Mouse (Mus musculus) lung, embryonic 14.5 days (tissue): ENCODE results near the gene Iqck. TPM values are rescaled to one million over a fixed set of nuclear protein-coding genes. Genes with fewer than 3 reads are reported as not detected.
A peak's percentile ranks its signal among the peaks of the same experiment; 100 is the strongest.

ENCODE experiments used
- ATAC-seq: fragments of 200-750 bp; cut with Nextera tagmentation; 2 replicates; pipeline ENCODE4 v1.8.0; 2017; ENCODE audit warnings: mild to moderate bottlenecking, moderate TSS enrichment, moderate library complexity; ENCODE audit not compliant: insufficient read depth
- DNase-seq: peaks from one replicate; pipeline ENCODE4 v3.0.0-alpha.2; 2015
- H3K27ac ChIP-seq: fragments of 300-500 bp; sonication (generic); 2 replicates; pipeline ENCODE4 v1.5.1; 2014; ENCODE audit warnings: low read depth, mild to moderate bottlenecking, moderate library complexity
- H3K27me3 ChIP-seq: fragments of 300-500 bp; sonication (generic); 2 replicates; pipeline ENCODE4 v1.6.1; 2014; ENCODE audit warnings: low read length, control low read depth; ENCODE audit not compliant: insufficient read depth
- H3K36me3 ChIP-seq: fragments of 300-500 bp; sonication (generic); 2 replicates; pipeline ENCODE4 v1.6.1; 2014; ENCODE audit warnings: control low read depth; ENCODE audit not compliant: insufficient read depth
- H3K4me1 ChIP-seq: fragments of 300-500 bp; sonication (generic); 2 replicates; pipeline ENCODE4 v1.6.1; 2014; ENCODE audit warnings: antibody characterized with exemption, control low read depth; ENCODE audit not compliant: insufficient read depth
- H3K4me2 ChIP-seq: fragments of 300-500 bp; sonication (generic); 2 replicates; pipeline ENCODE4 v1.6.1; 2014; ENCODE audit warnings: mild to moderate bottlenecking
- H3K4me3 ChIP-seq: fragments of 300-500 bp; sonication (generic); 2 replicates; pipeline ENCODE4 v1.5.1; 2014; ENCODE audit warnings: low read depth, low read length
- H3K9ac ChIP-seq: fragments of 300-500 bp; sonication (generic); 2 replicates; pipeline ENCODE4 v1.6.1; 2014
- H3K9me3 ChIP-seq: fragments of 300-500 bp; sonication (generic); 2 replicates; pipeline ENCODE4 v1.6.1; 2016; ENCODE audit warnings: low read depth, low read length, control low read depth
- CTCF ChIP-seq: IDR thresholded peaks from 2 replicates; pipeline ENCODE4 v1.5.1; 2016; ENCODE audit warnings: antibody characterized with exemption, low read depth
- WGBS: fragments of 180-500 bp; shearing (Covaris S2); extraction: QIAGEN DNeasy Blood & Tissue Kit; methylation state at CpG from one replicate; pipeline ENCODE4 v1.1.7; 2014; 5-methylcytosine and 5-hydroxymethylcytosine counted together
- polyA plus RNA-seq: library from polyadenylated mRNA; unstranded; fragments of >200 nt; fragmentation: Nextera tagmentation; extraction: Ambion mirVana; gene quantifications from 2 replicates; pipeline ENCODE4 v1.2.1, GENCODE M21; 2014

Iqck gene
- polyA plus RNA-seq, 1 experiment from 2014 or later, result 3.2 TPM

DNA sequence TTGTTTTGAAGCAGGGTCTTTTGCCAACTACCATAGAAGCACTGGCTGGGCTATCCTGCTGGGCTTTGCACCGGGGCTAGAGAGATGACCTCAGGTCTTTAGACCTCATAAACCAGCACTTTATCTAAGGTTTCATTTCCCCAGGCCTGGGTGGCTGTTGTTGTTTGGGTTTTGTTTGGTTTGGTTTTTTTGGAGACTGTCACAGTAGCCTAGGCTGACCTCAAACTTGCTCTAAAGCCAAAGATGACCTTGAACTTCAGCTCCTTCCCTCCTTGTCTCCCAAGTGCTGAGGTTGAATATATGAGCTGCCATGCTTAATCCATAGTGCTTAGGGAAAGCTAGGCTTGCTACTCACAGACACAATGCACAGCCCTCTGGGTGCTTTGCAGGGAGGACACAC lies 35.9 kb upstream of the Iqck start:
- ATAC-seq (no peak), DNase-seq (no peak)
- Histone ChIP-seq H3K27me3 (no peaks in the 10 kb centered on the region), H3K4me1 (no peaks in the 10 kb centered on the region), H3K27ac (no peak overlapping the region), H3K4me3 (no peak overlapping the region), H3K36me3 (peaks cover 29% of the 10 kb centered on the region; the same call in 1 of the 2 replicates), H3K9ac (no peak overlapping the region), H3K4me2 (no peak overlapping the region), H3K9me3 (no peaks in the 10 kb centered on the region)
- no peak for TF ChIP-seq CTCF
- 88% methylated on average over 1 of the region's 1 CpGs for WGBS

DNA sequence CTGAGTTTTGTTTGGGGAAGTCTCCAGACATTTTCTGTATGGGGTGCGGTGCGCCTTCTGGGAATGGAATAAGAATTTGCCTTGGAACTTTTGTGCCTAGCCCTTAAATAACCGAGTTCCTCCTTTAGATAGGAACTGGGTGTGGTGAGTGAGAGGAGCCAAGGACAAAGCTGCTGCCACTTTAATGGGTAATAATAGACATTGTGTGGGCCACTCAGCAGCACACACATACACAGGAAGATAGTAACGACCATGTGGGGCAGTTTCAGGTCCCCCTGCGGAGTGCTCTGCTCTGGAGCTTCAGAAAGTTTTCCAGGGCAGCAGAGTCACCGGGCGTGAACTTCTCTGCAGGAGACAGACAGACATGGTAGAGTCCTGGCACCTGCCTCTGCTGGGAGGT lies 34.2 kb upstream of the Iqck start:
- H3K9me3 ChIP-seq, result no peaks in the 10 kb centered on the region

DNA sequence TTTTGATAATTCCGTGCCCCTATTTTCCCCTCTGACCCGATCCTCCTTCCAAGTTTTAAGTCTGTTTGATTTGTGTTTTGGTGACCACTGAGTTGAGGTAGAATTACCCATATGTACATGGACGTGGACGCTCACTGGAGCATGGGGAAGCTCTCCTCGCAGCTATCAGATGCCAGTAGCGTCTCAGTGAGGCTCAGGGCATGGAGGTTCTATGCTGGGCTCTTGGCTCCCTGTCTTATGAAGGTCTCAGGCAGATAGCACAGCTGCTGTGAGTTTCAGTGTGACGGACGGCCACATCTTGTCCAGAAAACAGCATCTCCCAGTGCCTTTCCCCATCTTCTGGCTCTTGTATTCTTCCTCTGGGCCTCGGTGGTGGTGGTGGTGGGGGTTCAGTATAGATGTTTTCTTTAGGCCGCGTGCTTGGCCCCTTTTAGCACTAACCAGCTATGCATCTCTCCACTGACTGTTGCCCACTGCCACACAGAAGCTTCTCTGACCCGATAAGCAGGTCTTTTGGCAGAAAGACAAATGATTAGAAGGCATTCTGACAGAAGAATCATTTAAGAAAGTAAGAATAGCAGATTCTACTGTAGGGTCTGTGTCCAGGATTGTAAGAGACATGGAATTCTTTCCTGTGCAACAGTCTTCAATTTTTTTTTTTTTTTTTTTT lies 33.5 kb upstream of the Iqck start:
- WGBS, result 86% methylated on average over 12 of the region's 12 CpGs
- no peaks in the 10 kb centered on the region for H3K4me1 ChIP-seq
- TF ChIP-seq CTCF, result no peak
- no peak overlapping the region for H3K4me3 ChIP-seq
- no peaks in the 10 kb centered on the region for H3K9me3 ChIP-seq
- ATAC-seq, result no peak
- H3K4me2 ChIP-seq, result no peak overlapping the region
- DNase-seq, result no peak
- H3K27ac ChIP-seq, result no peak overlapping the region
- H3K36me3 ChIP-seq, result peaks cover 26% of the 10 kb centered on the region; the same call in 1 of the 2 replicates
- no peak overlapping the region for H3K9ac ChIP-seq
- no peaks in the 10 kb centered on the region for H3K27me3 ChIP-seq

More for the DNA sequence above, 34.2 kb upstream of the Iqck start:
- no peak for TF ChIP-seq CTCF
- peaks cover 26% of the 10 kb centered on the region; the same call in 1 of the 2 replicates for H3K36me3 ChIP-seq
- no peak overlapping the region for H3K27ac ChIP-seq
- H3K4me1 ChIP-seq, result no peaks in the 10 kb centered on the region
- WGBS, result 71% methylated on average over 7 of the region's 7 CpGs
- no peak overlapping the region for H3K9ac ChIP-seq
- H3K4me3 ChIP-seq, result no peak overlapping the region
- no peaks in the 10 kb centered on the region for H3K27me3 ChIP-seq
- H3K4me2 ChIP-seq, result no peak overlapping the region
- DNase-seq (no peak), ATAC-seq (no peak)

DNA sequence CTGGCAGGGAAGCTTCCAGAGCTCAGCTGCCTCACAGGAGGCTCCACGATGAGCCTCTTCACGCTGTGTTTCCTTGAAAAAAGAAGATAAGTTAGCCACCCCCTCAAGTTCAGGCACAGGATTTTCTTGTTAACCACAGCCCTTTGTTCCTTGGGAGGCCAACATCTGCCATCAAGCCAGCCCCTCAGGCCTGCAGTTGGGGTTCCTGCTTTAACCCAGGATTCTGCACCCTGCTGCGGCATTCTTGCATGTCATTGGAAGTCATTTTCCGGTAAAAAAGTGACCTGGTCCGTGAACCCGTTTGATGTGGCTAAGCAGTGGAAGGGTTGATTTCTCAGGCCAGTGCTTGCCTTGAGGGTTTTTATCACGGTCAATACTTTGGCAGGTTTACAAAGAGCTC lies 31.1 kb upstream of the Iqck start:
- no peak overlapping the region for H3K4me2 ChIP-seq
- no peak for TF ChIP-seq CTCF
- H3K36me3 ChIP-seq, result peaks cover 10% of the 10 kb centered on the region; the same call in 1 of the 2 replicates
- ATAC-seq, result no peak
- no peak overlapping the region for H3K27ac ChIP-seq
- DNase-seq, result no peak
- no peaks in the 10 kb centered on the region for H3K9me3 ChIP-seq
- H3K9ac ChIP-seq, result no peak overlapping the region
- no peak overlapping the region for H3K4me3 ChIP-seq
- WGBS, result 66% methylated on average over 7 of the region's 7 CpGs
- no peaks in the 10 kb centered on the region for H3K27me3 ChIP-seq
- H3K4me1 ChIP-seq, result no peaks in the 10 kb centered on the region

DNA sequence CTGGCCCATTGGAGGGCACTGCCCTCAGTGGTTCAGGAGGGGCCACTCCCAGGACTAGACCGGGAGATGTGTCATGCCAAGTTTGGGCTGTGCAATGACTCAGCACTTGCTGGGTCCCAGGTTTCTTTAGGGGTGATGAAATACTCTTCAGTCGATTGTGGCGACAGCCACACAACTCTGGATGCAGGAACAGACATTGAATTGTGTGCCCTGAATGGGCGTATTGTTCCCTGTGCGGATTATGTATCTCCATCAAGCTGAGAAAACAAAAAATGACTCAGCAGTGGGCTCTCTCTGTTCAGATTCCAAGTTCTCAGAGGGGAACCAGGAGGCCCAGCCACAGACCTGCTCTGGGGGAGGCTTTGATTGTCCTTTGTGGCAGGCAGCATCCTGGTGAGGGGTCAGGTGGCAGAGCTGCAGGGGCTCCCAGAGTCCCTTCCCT lies 27.6 kb upstream of the Iqck start:
- 69% methylated on average over 5 of the region's 5 CpGs for WGBS
- Histone ChIP-seq H3K4me2 (no peak overlapping the region), H3K9me3 (no peaks in the 10 kb centered on the region), H3K9ac (no peak overlapping the region), H3K27ac (no peak overlapping the region), H3K4me3 (no peak overlapping the region), H3K36me3 (peaks cover 6% of the 10 kb centered on the region; the same call in 1 of the 2 replicates), H3K27me3 (no peaks in the 10 kb centered on the region), H3K4me1 (no peaks in the 10 kb centered on the region)
- DNase-seq (no peak), ATAC-seq (peak; percentile 24)
- no peak for TF ChIP-seq CTCF

DNA sequence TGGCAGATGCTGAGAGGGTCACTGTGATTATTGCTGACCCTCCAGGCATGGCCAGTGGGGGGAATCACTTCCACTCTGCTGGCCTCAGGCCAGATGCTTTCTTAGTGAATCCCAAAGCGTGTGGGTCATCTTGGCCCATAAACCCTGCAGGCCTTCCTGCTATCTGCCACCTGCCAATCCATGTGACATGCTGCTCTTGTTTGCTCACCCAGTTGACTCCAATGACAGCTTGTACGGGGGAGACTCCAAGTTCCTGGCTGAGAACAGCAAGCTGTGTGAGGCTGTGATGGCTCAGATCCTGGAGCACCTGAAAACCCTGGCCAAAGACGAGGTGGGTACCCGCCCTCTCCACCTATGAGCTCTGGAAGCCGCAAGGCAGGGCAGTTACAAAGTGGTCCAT lies 17.7 kb upstream of the Iqck start:
- Histone ChIP-seq H3K4me2 (no peak overlapping the region), H3K9me3 (no peaks in the 10 kb centered on the region), H3K27ac (no peak overlapping the region), H3K4me3 (no peak overlapping the region), H3K36me3 (peaks cover 55% of the 10 kb centered on the region), H3K27me3 (no peaks in the 10 kb centered on the region), H3K9ac (no peak overlapping the region), H3K4me1 (no peaks in the 10 kb centered on the region)
- DNase-seq (no peak), ATAC-seq (no peak)
- no peak for TF ChIP-seq CTCF
- 88% methylated on average over 5 of the region's 5 CpGs for WGBS

DNA sequence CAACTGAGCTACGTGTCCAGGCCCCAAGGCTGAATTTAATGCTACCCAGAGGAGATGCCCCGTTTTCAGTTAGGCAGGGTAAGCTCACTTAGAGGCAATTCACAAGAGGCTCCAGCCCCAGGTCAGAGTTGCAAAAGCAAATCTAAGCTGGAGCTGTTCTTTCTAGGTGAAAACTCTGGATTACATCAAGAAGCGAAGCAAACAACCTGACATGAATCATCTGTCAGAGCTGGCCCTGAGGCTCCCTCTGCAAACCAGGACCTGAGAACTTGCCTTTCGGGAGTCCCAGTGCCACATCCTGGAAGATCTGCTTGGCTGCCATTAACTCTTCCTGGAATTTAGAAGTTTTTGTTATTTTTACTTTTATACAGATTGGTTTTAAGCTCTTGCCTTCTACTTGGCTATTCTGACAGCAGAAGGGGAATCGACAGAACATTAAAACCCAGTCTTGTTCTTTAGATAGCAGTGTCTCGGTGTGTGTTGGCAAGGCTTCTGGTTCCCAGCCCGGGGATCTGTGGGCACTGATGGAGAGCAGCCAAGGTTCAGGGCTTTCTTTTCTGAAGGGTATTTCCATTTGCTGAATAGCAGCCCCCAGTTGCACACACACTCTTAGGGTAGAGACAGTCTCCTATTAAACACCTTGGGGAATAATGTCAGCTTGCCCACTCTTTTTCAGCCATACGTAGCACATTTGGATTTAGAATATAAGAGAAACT lies 14.4 kb upstream of the Iqck start:
- TF ChIP-seq CTCF, result no peak
- Histone ChIP-seq H3K4me3 (no peak overlapping the region), H3K9me3 (no peaks in the 10 kb centered on the region), H3K9ac (no peak overlapping the region), H3K27me3 (no peaks in the 10 kb centered on the region), H3K27ac (no peak overlapping the region), H3K36me3 (peaks cover 72% of the 10 kb centered on the region), H3K4me1 (no peaks in the 10 kb centered on the region), H3K4me2 (no peak overlapping the region)
- WGBS, result 81% methylated on average over 8 of the region's 8 CpGs
- no peak for DNase-seq
- no peak for ATAC-seq
